Mouse (Mus musculus): ENCODE results near the gene Rtn4. TPM values are rescaled to one million over a fixed set of nuclear protein-coding genes. Genes with fewer than 3 reads are reported as not detected.

Rtn4 gene
- total RNA-seq, 2 experiments from 2014 or later: 607 to 620 TPM

- DNase-seq: no peak
- intact Hi-C loops (cut with DNase I): loop anchor here (10.0 kb wide), 2 partner anchors 178 to 398 kb away; no protein-coding TSS in a partner anchor
Observed at GRCm38 (mm10) chr11:29706845-29707244, 14.1 kb downstream of the Rtn4 start.

- no peak for DNase-seq
- intact Hi-C loops (cut with DNase I): loop anchor here (10.0 kb wide), 2 partner anchors 175 to 395 kb away; no protein-coding TSS in a partner anchor
Observed at GRCm38 (mm10) chr11:29709512-29709911, 16.8 kb downstream of the Rtn4 start.

- intact Hi-C loops (cut with DNase I): no loop called here
Observed at GRCm38 (mm10) chr11:29714114-29714513, 21.4 kb downstream of the Rtn4 start.

GRCm38 (mm10) chr11:29714789-29715188 is 22.0 kb downstream of the Rtn4 start:
- no peak for DNase-seq
- intact Hi-C loops (cut with DNase I): no loop called here

More at GRCm38 (mm10) chr11:29714114-29714513, 21.4 kb downstream of the Rtn4 start:
- no peak for DNase-seq

- intact Hi-C loops (cut with DNase I): no loop called here
- DNase-seq: no peak
Observed at GRCm38 (mm10) chr11:29715499-29715898, 22.8 kb downstream of the Rtn4 start.

GRCm38 (mm10) chr11:29718541-29718940 is 25.8 kb downstream of the Rtn4 start:
- intact Hi-C loops (cut with DNase I): no loop called here
- no peak for DNase-seq

GRCm38 (mm10) chr11:29719597-29719996 is 26.9 kb downstream of the Rtn4 start:
- no peak for DNase-seq
- intact Hi-C loops (cut with DNase I): no loop called here

- intact Hi-C loops (cut with DNase I): loop anchor here (10.0 kb wide), 1 partner anchor 151 kb away; no protein-coding TSS in a partner anchor
- DNase-seq: no peak
Observed at GRCm38 (mm10) chr11:29724213-29724612, 31.5 kb downstream of the Rtn4 start.

- intact Hi-C loops (cut with DNase I): loop anchor here (10.0 kb wide), 1 partner anchor 150 kb away; no protein-coding TSS in a partner anchor
- DNase-seq: no peak
Observed at GRCm38 (mm10) chr11:29725167-29725566, 32.4 kb downstream of the Rtn4 start.

- intact Hi-C loops (cut with DNase I): loop anchor here (10.0 kb wide), 1 partner anchor 149 kb away; no protein-coding TSS in a partner anchor
- no peak for DNase-seq
Observed at GRCm38 (mm10) chr11:29725610-29726009, 32.9 kb downstream of the Rtn4 start.

- DNase-seq: no peak
- intact Hi-C loops (cut with DNase I): loop anchor here (10.0 kb wide), 1 partner anchor 147 kb away; no protein-coding TSS in a partner anchor
Observed at GRCm38 (mm10) chr11:29727901-29728300, 35.2 kb downstream of the Rtn4 start.

- intact Hi-C loops (cut with DNase I): no loop called here
- no peak for DNase-seq
Observed at GRCm38 (mm10) chr11:29739752-29740151, 47.0 kb downstream of the Rtn4 start.

- intact Hi-C loops (cut with DNase I): no loop called here
- DNase-seq: no peak
Observed at GRCm38 (mm10) chr11:29744760-29745430, 52.1 kb downstream of the Rtn4 start.

- intact Hi-C loops (cut with DNase I): no loop called here
- no peak for DNase-seq
Observed at GRCm38 (mm10) chr11:29745513-29745912, 52.8 kb downstream of the Rtn4 start.

GRCm38 (mm10) chr11:29746203-29746602 is 53.5 kb downstream of the Rtn4 start:
- intact Hi-C loops (cut with DNase I): no loop called here
- no peak for DNase-seq

GRCm38 (mm10) chr11:29747365-29747764 is 54.6 kb downstream of the Rtn4 start:
- intact Hi-C loops (cut with DNase I): no loop called here
- no peak for DNase-seq

GRCm38 (mm10) chr11:29747881-29748280 is 55.1 kb downstream of the Rtn4 start:
- DNase-seq: no peak
- intact Hi-C loops (cut with DNase I): no loop called here

- no peak for DNase-seq
- intact Hi-C loops (cut with DNase I): no loop called here
Observed at GRCm38 (mm10) chr11:29748750-29749467, 56.2 kb downstream of the Rtn4 start.

- no peak for DNase-seq
- intact Hi-C loops (cut with DNase I): no loop called here
Observed at GRCm38 (mm10) chr11:29749468-29749829, 56.7 kb downstream of the Rtn4 start.

- intact Hi-C loops (cut with DNase I): no loop called here
- DNase-seq: no peak
Observed at GRCm38 (mm10) chr11:29751013-29751412, 58.3 kb downstream of the Rtn4 start.

- intact Hi-C loops (cut with DNase I): no loop called here
Observed at GRCm38 (mm10) chr11:29751648-29752611, 59.2 kb downstream of the Rtn4 start.

More at GRCm38 (mm10) chr11:29751648-29752611, 59.2 kb downstream of the Rtn4 start:
- no peak for DNase-seq

All from left cerebral cortex, postnatal 4 days (tissue).